Mouse (Mus musculus) thymus, postnatal 10 days (tissue): ENCODE data around the gene Utrn.

Source experiments
- DNase-seq, 2 experiments: peaks; one replicate each; pipeline ENCODE4 v3.0.0; 2021; ENCODE audit warnings: low spot score in 2 of 2

Gene Utrn

DNA sequence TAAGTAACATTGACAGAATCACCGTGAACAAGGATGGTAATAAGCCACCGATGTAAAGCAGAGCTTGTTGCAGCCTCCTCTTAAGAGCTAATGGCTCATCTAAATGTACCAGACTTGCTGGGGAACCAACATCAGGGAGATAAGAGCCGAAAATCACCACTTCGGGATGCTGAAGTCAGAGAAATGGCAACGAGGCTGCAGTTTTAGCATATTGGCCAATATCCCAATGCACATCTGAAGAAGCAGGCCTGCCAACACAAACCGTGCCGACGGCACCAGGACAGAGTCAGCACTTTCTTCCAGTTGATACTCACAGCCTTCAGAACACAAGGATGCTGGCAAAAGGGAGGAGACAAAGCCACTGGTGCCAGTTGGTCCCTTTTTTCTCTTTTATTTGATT is 442.3 kb downstream of the Utrn start:
- DNase-seq = no peak

DNA sequence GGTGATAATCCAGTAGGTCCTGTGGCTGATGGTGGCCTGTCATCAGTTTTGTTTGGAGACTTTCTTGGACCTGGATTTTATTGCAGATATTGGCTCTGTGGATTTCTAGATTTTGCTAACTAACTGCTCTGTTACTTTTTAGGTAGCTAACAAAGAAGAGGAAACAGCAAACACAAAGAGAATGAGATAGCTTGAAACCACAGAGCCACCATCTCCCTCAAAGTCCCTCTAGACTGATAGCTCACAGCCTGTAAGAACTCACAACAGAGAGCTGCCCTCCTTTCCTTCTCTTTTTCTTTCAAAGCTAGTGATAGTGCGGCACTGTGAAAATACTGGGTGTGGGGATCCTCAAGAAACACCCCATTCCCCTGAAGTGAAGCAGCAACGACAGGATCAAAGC is 444.2 kb downstream of the Utrn start:
- no peak for DNase-seq

DNA sequence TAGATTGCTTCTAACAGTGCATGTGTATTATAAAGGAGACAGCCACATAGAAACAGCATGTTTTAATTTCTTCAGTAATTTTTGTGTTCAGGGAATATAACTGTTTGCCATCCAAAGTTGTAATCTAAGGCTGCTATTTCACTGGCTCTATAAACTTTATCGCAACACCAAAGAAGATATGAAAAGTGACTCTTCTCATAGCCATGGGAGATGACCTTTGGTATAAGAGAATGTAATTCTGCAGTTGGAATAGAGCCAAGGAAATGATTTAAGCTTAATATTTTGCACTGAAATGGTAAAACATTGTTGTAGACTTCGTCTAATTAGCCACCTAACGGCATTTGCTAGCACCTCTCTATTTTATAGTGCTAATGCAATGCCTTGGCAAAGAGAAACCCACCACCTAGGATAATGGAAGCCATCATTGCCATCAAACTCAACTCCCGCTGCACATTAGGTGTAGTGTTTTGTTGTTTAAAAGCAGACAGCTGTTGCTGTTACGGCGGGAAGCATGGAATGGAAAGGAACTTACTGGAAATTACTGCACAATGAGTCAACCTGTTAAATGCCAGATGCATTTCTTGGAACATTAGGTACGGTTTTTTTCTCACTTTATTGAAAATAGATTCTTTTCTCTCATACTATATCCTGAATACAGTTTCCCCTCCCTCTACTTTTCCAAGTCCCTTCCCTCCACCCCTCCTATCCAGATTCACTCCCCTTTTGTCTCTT is 445.0 kb downstream of the Utrn start:
- no peak for DNase-seq

DNA sequence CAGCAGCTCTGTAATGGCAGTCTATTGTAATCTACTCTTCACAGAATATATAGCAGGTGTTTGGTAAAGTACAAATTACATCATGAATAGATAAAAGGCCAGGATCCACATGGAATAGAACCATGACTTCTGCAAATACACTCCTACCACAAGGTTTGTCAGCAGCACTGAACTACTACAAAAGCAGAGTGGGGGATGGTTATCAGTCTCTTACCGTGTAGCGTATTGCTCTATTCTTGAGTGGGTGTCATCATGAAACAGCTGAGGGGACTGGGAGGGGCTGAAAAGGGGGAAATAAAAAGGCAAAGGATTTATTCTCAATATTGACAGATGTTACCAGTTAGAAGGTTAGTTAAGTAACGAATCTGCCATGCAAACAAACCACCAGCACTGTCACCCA is 454.2 kb downstream of the Utrn start:
- DNase-seq = no peak

DNA sequence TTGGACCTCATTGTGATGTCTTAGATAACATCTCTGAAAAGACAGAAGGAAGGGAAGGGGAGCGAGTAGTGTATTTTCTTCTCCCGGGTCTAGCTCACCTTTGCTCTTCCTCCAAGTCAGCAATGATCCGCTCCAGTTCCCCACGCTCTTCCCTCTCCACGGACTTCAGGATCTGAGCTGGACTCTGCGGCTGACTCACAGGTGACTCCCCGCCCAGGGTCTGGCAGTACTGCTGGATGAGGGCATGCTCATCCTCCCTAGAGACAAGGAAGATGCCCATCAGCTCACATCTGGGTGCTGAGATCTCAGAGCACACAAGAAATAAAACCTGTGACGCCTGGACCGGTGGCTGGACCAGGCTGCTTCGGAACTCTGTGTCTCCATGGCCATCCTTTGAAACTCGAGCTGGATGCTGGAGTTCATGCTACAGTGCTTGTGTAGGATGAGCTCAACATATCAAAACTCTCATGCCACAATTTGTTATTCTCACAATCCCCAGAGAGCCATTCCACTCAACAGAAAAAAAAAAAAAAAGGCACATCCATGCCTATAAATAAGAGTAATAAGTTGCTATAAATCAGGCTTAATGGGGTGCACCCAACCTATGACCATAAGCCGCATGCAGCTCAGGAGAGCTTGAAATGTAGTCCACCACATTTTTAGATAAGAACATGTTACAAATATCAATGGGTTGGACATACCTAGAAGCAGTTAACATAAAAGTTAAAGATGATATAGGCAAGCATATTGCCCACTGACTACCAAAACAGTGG is 462.6 kb downstream of the Utrn start:
- no peak for DNase-seq

DNA sequence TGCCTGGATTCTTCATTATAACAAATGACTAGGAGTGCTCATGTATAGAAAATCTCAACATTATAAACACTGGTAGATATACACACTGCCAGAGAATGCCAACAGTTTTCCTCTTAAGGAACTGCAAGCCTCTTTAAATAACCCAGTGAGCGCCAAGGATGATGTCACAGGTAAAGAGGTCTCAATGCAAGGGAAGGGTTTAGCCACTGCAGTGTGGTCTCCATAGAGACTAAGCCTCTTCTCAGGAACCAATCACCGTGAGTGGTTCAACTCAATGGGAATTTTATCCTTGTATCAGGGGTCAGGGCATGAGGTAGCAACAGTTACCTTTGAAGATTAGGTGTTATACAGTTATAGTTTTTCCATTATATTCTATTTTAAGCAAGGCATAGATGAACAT is 469.7 kb downstream of the Utrn start:
- no peak for DNase-seq

DNA sequence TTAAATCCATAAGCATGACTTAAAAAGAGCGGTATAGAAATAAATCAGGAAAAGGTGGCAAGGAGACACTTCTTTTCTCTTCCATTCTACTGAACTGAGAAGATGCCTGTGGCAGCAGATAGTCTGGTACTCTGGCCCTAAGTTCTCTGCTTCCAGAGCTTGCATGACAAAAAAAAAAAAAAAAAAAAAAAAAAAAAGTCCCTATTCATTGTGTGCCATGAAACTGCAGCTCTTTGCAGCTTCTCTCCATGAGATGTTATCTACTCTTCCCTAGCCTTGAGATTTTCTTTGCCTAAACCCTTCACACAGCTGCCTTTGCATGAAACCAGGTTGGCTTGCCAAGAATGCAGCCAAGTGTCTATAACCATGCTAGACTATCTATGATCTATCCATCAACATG is 489.0 kb downstream of the Utrn start:
- no peak for DNase-seq

DNA sequence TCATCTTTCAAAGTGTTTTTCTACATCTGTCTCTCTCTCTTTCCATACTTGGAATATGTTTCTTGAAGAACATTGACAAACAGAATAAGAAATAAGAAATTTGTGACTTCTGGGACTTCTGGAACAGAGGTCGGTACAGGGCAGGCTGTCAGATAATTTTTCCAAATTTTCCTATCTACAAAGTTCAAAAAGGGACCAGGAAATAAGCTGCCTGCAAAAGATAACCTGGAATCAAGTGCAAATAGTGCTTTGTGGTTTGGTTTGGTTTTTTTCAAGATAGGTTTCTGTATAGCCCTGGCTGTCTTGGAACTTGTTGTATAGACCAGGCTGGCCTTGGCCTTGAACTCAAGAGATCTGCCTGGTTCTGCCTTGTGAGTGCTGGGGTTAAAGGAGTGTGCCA is 490.0 kb downstream of the Utrn start:
- no peak for DNase-seq

DNA sequence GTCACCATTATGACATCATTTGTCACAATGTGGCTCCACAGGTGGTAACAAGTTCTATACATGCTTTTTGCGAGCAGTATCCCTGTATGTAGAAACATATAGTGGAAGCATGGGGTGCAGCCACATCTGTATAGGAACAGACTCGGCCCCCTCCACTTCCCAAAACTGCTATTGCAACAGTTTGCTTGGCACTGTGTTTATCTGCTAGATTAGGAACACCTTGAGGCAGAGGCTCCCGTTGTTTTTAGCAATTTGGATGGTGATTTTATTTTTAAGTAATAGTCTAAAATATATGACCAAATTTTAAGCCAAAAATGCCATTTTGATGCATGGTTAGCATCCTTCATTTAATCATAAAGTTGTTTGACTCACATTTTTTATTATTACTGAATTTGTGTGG is 491.4 kb downstream of the Utrn start:
- DNase-seq = no peak

DNA sequence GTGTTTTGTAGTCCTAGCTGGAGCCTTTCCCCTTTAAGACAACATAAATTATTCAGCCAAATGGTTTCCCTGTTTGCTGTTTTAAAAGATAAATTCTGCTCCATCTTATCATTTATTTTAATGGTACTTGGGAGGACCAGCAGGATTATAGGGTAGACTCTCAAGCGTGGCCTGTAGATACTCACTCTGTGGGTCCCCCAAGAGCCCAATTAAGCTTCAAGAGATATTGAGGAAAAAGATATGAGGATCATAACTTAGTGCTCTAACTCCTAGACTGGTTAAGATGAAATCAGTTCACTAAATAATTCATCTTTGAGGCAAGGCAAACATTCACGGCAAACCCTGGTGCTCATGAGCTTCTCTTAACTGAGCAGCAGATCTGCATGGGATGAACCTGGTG is 493.1 kb downstream of the Utrn start:
- DNase-seq = no peak

DNA sequence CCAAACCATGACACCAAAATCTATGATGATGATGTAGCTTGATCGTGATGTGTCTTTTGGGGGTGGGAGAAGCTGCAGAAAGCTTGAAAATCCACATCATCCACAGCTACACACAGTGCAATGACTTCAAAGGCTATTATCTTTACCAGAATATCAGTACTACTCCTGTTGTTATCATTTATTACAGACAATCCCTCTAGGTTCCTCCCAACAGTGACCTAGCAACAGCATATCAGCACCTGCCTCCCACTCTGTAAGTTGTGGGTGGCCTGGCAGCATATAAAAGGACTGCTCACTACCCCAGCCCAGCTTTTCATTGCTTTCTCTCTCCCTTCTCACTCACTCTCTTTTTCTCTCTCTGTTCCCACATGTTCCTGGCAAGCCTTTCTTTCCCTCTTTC is 494.4 kb downstream of the Utrn start:
- no peak for DNase-seq

DNA sequence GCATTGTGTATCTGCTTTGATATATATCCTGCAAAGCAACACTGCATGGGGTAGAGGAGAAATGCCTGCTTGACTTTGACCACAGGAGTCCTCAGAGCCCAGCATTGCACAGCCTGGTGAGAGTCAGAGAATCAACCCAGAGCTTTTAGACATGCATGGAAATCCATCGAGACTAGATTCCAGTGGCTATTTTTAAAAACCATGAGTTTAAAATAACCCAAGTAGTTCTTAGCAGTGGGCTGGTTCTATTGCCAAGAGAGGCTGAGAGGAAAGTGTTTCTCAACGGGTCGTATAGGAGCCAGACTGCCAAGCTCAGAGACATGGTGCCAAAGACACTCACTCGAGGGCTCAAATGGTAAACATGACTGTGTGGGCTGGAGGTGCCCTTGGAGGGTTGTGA is 514.6 kb downstream of the Utrn start:
- no peak for DNase-seq

DNA sequence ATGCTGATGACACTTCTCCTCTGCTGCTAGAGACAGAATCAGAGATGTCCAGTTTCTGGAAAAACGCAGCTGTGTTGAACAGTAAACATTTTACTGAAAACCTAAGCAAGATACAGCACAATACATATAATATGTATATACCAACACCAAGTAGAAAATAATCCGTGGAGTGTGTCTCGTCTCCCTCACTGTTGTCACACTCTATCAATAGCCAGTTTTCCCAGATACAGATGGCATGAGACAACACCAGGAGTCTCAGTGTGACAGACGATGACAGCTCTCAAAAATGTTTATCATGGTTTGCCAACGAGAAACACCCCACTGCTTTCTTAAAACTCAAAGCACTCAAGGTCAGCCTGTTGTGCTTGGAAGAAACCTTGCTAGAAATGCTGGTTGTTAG is 515.1 kb downstream of the Utrn start:
- DNase-seq = no peak

DNA sequence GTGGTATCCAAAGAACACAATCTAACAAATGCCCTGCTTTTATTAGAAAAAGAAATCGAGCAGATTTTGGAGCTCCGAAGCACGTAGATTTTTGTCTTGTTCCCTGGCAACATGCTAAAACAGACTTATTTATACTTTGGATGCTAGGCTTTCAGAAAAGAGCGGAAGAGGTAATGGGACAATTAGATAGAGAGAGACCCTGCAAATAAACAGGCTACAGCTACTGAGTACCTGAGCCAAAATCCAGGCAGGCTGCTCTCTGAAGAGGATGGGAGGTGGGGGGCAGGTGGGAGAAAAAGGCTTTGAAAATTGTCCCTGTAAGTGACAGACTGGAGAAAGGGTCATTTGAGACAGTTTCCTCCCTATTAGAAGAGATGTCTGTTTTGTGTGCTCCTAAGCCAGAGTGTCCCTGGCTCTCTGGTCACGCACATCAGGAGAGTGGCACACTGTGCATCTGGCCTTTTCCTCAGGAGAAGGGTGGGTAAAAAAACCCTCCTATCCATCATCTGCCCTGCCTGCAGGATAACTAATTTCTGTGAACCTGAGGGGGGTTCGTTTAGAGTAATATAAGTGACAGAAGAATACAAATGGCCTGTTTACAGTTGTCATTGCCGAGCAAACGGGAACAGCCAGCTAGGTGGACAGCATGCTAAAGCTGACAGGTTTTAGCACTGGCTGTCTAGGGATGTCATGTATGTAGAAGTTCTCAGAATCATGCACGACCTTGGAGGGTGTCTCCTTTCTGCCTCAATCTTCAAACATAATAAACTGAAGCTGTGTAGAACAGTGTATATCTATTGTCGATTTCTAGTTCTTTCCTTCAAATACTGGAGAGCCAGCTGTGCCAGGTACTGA is 529.2 kb downstream of the Utrn start:
- no peak for DNase-seq

DNA sequence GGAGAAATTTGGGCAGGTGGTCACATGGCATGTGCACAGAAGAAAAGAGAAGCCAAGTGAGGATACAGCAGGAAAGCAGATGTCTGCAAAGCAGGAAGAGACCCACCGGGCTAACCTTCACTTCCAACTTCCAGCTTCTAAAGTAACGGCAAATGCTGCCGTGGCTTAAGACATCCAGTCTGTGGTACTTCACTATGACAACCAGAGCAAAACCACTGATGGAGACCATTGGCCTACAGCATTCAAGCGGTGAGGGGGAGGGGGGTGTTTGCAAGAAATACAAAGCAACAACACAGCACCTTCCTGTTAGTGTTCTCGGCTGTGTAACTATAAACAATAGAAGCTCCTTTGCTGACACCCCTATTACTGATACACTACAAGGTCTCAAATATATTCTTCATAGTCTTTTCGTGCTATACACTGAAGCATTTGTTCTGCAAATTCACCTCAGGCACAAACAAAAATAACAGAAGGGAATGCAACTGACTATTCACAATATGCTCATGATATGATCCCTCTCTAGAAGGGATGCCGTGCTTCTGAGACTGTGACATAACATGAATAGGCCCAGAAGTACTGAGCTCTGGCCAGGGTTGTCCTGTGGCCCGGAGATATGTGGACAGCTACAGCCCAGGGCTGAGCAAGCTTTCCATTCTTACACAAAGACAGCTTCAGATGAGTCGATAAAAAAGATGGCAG is 530.0 kb downstream of the Utrn start:
- no peak for DNase-seq
